Mouse (Mus musculus): ENCODE measurements around the gene Gucy2c.

DNA sequence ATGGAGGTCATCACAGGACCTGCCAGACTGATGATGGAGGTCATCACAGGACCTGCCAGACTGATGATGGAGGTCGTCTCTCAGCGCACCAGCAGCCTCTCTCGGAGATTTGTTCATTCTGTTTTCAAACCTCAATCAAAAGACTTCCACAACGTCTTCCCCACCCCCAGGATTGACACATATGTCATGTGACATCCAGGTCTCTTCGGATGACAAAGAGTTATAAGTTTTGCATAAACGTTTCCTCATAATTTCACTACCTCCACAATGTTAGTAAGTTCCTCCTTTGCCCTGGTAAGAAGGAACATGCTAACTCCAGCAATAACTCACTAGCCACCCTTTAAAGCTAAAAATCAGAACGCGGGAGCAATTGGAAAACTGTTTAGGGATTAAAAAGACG, 122.3 kb downstream of the Gucy2c start:
- TF ChIP-seq POLR2A (IDR thresholded peaks at IDR 0.05; ENCODE audit: insufficient read depth, low read depth, low read length) (no peak), CTCF (IDR thresholded peaks at IDR 0.05; ENCODE audit: insufficient read depth, low read depth, low read length) (no peak)

All from olfactory bulb, adult 2 months (tissue).